ENCODE assay signal across 13 mouse cellular contexts in the genomic region with DNA sequence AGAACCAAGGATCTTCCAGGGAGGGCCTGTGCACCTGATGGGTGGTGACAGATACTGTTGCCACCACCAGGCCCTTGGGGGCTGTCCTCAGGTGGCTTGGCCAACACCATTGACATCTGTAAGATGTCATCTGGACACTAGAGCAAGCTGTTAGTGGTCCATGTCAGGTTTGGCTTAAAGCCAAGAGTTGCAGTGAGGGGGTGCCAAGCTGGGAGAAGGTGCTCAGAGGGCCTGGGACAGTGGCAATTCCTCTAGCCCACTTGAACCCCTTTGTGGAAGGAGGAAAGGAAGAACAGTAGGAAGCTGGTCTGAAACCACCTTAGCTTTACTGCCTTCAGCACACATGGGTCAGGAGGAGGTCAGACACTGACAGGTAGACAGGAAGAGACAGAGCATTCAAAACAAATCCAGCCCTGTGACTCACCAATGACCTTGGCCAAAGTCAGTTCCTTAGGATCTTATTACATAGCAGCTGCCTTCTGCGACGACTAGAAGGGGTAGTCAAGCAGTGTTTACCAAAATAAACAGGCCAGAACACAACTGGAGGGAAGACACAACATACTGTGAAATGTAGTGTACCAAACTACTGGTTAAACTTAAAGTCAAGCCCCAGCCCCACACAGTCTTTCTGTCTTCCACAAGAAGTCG. TPM values are rescaled to one million over a fixed set of nuclear protein-coding genes. Genes with fewer than 3 reads are reported as not detected.
DNase-seq lines count a peak whose midpoint lies in the region; ATAC-seq and TF ChIP-seq lines count a peak whose summit lies in the region.
"Had no signal": no experiment of that assay in that cellular context is flagged by ENCODE, and none has a peak within 500 bp of the region (broad histone marks: within the 10 kb centered on the region; RNA-seq: fewer than 3 reads in every experiment).

No protein-coding gene starts in this region.

- WGBS in intestine, postnatal 0 days = 57% methylated on average over 3 of the region's 3 CpGs
- WGBS in intestine, embryonic 15.5 days = 61% methylated on average over 3 of the region's 3 CpGs
- 73% methylated on average over 3 of the region's 3 CpGs for WGBS in hindbrain, postnatal 0 days

- CTCF ChIA-PET in Patski (lab: Charles Lee) = interaction anchor here (1.0 to 9.4 kb wide), 3 partner anchors 13 to 85 kb away, joined by 3 to 66 read pairs (median 5); partner anchors contain the start of gene Dusp2

- in situ Hi-C loops in Patski (cut with MboI; ENCODE audit: low pct_unique_long_range_greater_than_20kb) = loop anchor here (5.0 kb wide), 1 partner anchor 90 kb away; no protein-coding TSS in a partner anchor

- H3K4me3 ChIP-seq in intestine, postnatal 0 days (ENCODE audit: low read depth, low read length) = no peak overlapping the region
- no peak overlapping the region for H3K4me3 ChIP-seq in intestine, embryonic 15.5 days (replicated peaks)
- H3K4me3 ChIP-seq in hindbrain, postnatal 0 days (ENCODE audit: low read length) = no peak overlapping the region
- H3K4me3 ChIP-seq: embryonic facial prominence, embryonic 12.5 days; left cerebral cortex, adult 2 months; megakaryocyte, embryonic 14.5 days had no signal

- DNase-seq in Patski (ENCODE audit: low read depth, low spot score) = no peak
- DNase-seq in gastrocnemius, adult 8-10 months (ENCODE audit: low spot score in 2 of 2) = peak; percentile 29 to 38
- DNase-seq in kidney, postnatal 10 days = peak; percentile 36
- DNase-seq in frontal cortex, adult 2 months (ENCODE audit: extremely low spot score in 1 of 2, low spot score in 1 of 2) = no peak
- no peak for DNase-seq in hindbrain, postnatal 0 days (ENCODE audit: low spot score)
- DNase-seq: cerebellum, adult 8-10 months had no signal

- TF ChIP-seq CTCF in intestine, postnatal 0 days (IDR thresholded peaks at IDR 0.05; ENCODE audit: low read depth) = no peak
- no peak for TF ChIP-seq CTCF in Patski (IDR thresholded peaks at IDR 0.05)
- no peak for TF ChIP-seq CTCF in hindbrain, postnatal 0 days (IDR thresholded peaks at IDR 0.05; ENCODE audit: low read depth)

- H3K4me1 ChIP-seq in intestine, postnatal 0 days (replicated peaks; ENCODE audit: control insufficient read depth, insufficient read depth, low read length) = peaks cover 5% of the 10 kb centered on the region
- H3K4me1 ChIP-seq in intestine, embryonic 15.5 days (replicated peaks) = peaks cover 13% of the 10 kb centered on the region; the same call in 1 of the 2 replicates
- H3K4me1 ChIP-seq in hindbrain, postnatal 0 days (ENCODE audit: insufficient read depth, low read length) = peaks cover 7% of the 10 kb centered on the region

- ATAC-seq in intestine, postnatal 0 days = no peak
- ATAC-seq in intestine, embryonic 15.5 days = no peak
- peak; percentile 18 for ATAC-seq in Patski
- no peak for ATAC-seq in megakaryocyte progenitor cell, adult 5-6 weeks (replicated peaks; ENCODE audit: poor library complexity)
- no peak for ATAC-seq in hindbrain, postnatal 0 days
- ATAC-seq: hindbrain, embryonic 16.5 days had no signal

- POLR2A ChIA-PET in Patski (lab: Charles Lee) = interaction anchor here (0.6 to 1.3 kb wide), 2 partner anchors 8 to 94 kb away, joined by 3 read pairs; no protein-coding TSS in a partner anchor

- no peaks in the 10 kb centered on the region for H3K9me3 ChIP-seq in intestine, postnatal 0 days (ENCODE audit: control insufficient read depth)
- no peaks in the 10 kb centered on the region for H3K9me3 ChIP-seq in intestine, embryonic 15.5 days
- H3K9me3 ChIP-seq in hindbrain, postnatal 0 days (ENCODE audit: low read length) = no peaks in the 10 kb centered on the region
- H3K9me3 ChIP-seq: embryonic facial prominence, embryonic 12.5 days; megakaryocyte, embryonic 14.5 days had no signal

- H3K27ac ChIP-seq in intestine, postnatal 0 days (ENCODE audit: low read depth, low read length) = peak overlapping the region; percentile 29; the same call in 1 of the 2 replicates
- H3K27ac ChIP-seq in intestine, embryonic 15.5 days = no peak overlapping the region
- no peak overlapping the region for H3K27ac ChIP-seq in hindbrain, postnatal 0 days
- H3K27ac ChIP-seq: embryonic facial prominence, embryonic 12.5 days; left cerebral cortex, adult 2 months had no signal

- H3K36me3 ChIP-seq in intestine, postnatal 0 days (ENCODE audit: control insufficient read depth, insufficient read depth) = peaks cover 22% of the 10 kb centered on the region; the same call in 1 of the 2 replicates
- no peaks in the 10 kb centered on the region; the same call in 1 of the 2 replicates for H3K36me3 ChIP-seq in intestine, embryonic 15.5 days
- H3K36me3 ChIP-seq in hindbrain, postnatal 0 days (ENCODE audit: insufficient read depth, low read length) = peaks cover 13% of the 10 kb centered on the region

- no peaks in the 10 kb centered on the region for H3K27me3 ChIP-seq in intestine, postnatal 0 days (replicated peaks; ENCODE audit: control insufficient read depth, insufficient read depth, low read length)
- H3K27me3 ChIP-seq in intestine, embryonic 15.5 days (replicated peaks) = no peaks in the 10 kb centered on the region
- H3K27me3 ChIP-seq in Patski = no peaks in the 10 kb centered on the region
- H3K27me3 ChIP-seq in hindbrain, postnatal 0 days (ENCODE audit: insufficient read depth, low read length) = no peaks in the 10 kb centered on the region
- H3K27me3 ChIP-seq: embryonic facial prominence, embryonic 12.5 days; megakaryocyte, embryonic 14.5 days had no signal

- H3K4me2 ChIP-seq in intestine, postnatal 0 days (replicated peaks; ENCODE audit: low read depth) = no peak overlapping the region
- no peak overlapping the region for H3K4me2 ChIP-seq in intestine, embryonic 15.5 days (replicated peaks)
- H3K4me2 ChIP-seq in hindbrain, postnatal 0 days (ENCODE audit: low read depth, low read length) = no peak overlapping the region
- H3K4me2 ChIP-seq: embryonic facial prominence, embryonic 12.5 days had no signal

- H3K9ac ChIP-seq in intestine, postnatal 0 days (ENCODE audit: low read depth, low read length) = no peak overlapping the region
- no peak overlapping the region for H3K9ac ChIP-seq in intestine, embryonic 15.5 days
- no peak overlapping the region for H3K9ac ChIP-seq in hindbrain, postnatal 0 days (replicated peaks; ENCODE audit: low read length)
- H3K9ac ChIP-seq: embryonic facial prominence, embryonic 12.5 days had no signal

RNA-seq across cellular contexts. Expression of gene Tmem127, which starts 4.3 kb away (rescaled TPM):
- polyA plus RNA-seq in intestine, postnatal 0 days (2015; fragmentation: Nextera tagmentation; extraction: Ambion mirVana) = 32.8 and 35.6 TPM in 2 replicates
- 28.3 and 28.5 TPM in 2 replicates for polyA plus RNA-seq in intestine, embryonic 15.5 days (2015; fragmentation: Nextera tagmentation; extraction: Ambion mirVana)
- 81.1 TPM for polyA plus RNA-seq in Patski (2021)
- total RNA-seq in gastrocnemius, adult 8-10 months (2022) = 10 to 100 TPM; 21.1 to 27.7 (median 25.2) TPM
- 58.6 and 66.5 TPM in 2 replicates for polyA plus RNA-seq in frontal cortex, adult 2 months (2012; rRNA removed)
- total RNA-seq in megakaryocyte progenitor cell, adult 5-6 weeks (2015) = 8.8 and 14.8 TPM in 2 replicates
- 27.0 and 28.1 TPM in 2 replicates for total RNA-seq in megakaryocyte progenitor cell, adult 5-6 weeks (2017)
- total RNA-seq in hindbrain, postnatal 0 days (2014; rRNA removed) = 169 TPM in 2 replicates
- 72.1 and 76.1 TPM in 2 replicates for polyA plus RNA-seq in hindbrain, postnatal 0 days (2015; fragmentation: Nextera tagmentation; extraction: Ambion mirVana)

RNA-seq across cellular contexts. Expression of gene Ciao1, which starts 4.4 kb away (rescaled TPM):
- polyA plus RNA-seq in intestine, postnatal 0 days (2015; fragmentation: Nextera tagmentation; extraction: Ambion mirVana) = 38.3 and 39.3 TPM in 2 replicates
- 60.2 and 60.9 TPM in 2 replicates for polyA plus RNA-seq in intestine, embryonic 15.5 days (2015; fragmentation: Nextera tagmentation; extraction: Ambion mirVana)
- polyA plus RNA-seq in Patski (2021) = 70.5 TPM
- total RNA-seq in gastrocnemius, adult 8-10 months (2022) = 10 to 100 TPM; 48.9 to 57.8 (median 54.9) TPM
- polyA plus RNA-seq in frontal cortex, adult 2 months (2012; rRNA removed) = 74.1 and 75.3 TPM in 2 replicates
- total RNA-seq in megakaryocyte progenitor cell, adult 5-6 weeks (2015) = 29.8 and 36.6 TPM in 2 replicates
- total RNA-seq in megakaryocyte progenitor cell, adult 5-6 weeks (2017) = 21.8 and 30.3 TPM in 2 replicates
- 53.0 and 56.1 TPM in 2 replicates for total RNA-seq in hindbrain, postnatal 0 days (2014; rRNA removed)
- 30.0 and 35.3 TPM in 2 replicates for polyA plus RNA-seq in hindbrain, postnatal 0 days (2015; fragmentation: Nextera tagmentation; extraction: Ambion mirVana)

RNA-seq across cellular contexts. Expression of gene Stard7, which starts 18.0 kb away (rescaled TPM):
- polyA plus RNA-seq in intestine, postnatal 0 days (2015; fragmentation: Nextera tagmentation; extraction: Ambion mirVana) = 51.7 and 53.7 TPM in 2 replicates
- polyA plus RNA-seq in intestine, embryonic 15.5 days (2015; fragmentation: Nextera tagmentation; extraction: Ambion mirVana) = 89.1 and 89.5 TPM in 2 replicates
- polyA plus RNA-seq in Patski (2021) = 85.1 TPM
- total RNA-seq in gastrocnemius, adult 8-10 months (2022) = 100 to 1,000 TPM; 108 to 119 (median 116) TPM
- 89.9 and 98.4 TPM in 2 replicates for polyA plus RNA-seq in frontal cortex, adult 2 months (2012; rRNA removed)
- total RNA-seq in megakaryocyte progenitor cell, adult 5-6 weeks (2015) = 69.5 and 79.9 TPM in 2 replicates
- 134 and 138 TPM in 2 replicates for total RNA-seq in megakaryocyte progenitor cell, adult 5-6 weeks (2017)
- total RNA-seq in hindbrain, postnatal 0 days (2014; rRNA removed) = 142 and 146 TPM in 2 replicates
- 92.3 and 94.3 TPM in 2 replicates for polyA plus RNA-seq in hindbrain, postnatal 0 days (2015; fragmentation: Nextera tagmentation; extraction: Ambion mirVana)

RNA-seq across cellular contexts. Expression of gene Snrnp200, which starts 43.8 kb away (rescaled TPM):
- 14.2 and 15.4 TPM in 2 replicates for polyA plus RNA-seq in intestine, postnatal 0 days (2015; fragmentation: Nextera tagmentation; extraction: Ambion mirVana)
- 42.2 and 45.2 TPM in 2 replicates for polyA plus RNA-seq in intestine, embryonic 15.5 days (2015; fragmentation: Nextera tagmentation; extraction: Ambion mirVana)
- 108 TPM for polyA plus RNA-seq in Patski (2021)
- total RNA-seq in gastrocnemius, adult 8-10 months (2022) = 10 to 100 TPM; 48.9 to 54.3 (median 50.6) TPM
- 60.4 and 65.7 TPM in 2 replicates for polyA plus RNA-seq in frontal cortex, adult 2 months (2012; rRNA removed)
- 57.5 and 62.1 TPM in 2 replicates for total RNA-seq in megakaryocyte progenitor cell, adult 5-6 weeks (2015)
- total RNA-seq in megakaryocyte progenitor cell, adult 5-6 weeks (2017) = 146 and 186 TPM in 2 replicates
- 99.2 and 102 TPM in 2 replicates for total RNA-seq in hindbrain, postnatal 0 days (2014; rRNA removed)
- 29.6 and 31.7 TPM in 2 replicates for polyA plus RNA-seq in hindbrain, postnatal 0 days (2015; fragmentation: Nextera tagmentation; extraction: Ambion mirVana)

RNA-seq across cellular contexts. Expression of gene 1810024B03Rik, which starts 43.9 kb away (rescaled TPM):
- 1.3 and 1.5 TPM in 2 replicates for polyA plus RNA-seq in intestine, postnatal 0 days (2015; fragmentation: Nextera tagmentation; extraction: Ambion mirVana)
- polyA plus RNA-seq in intestine, embryonic 15.5 days (2015; fragmentation: Nextera tagmentation; extraction: Ambion mirVana) = 1.8 and 2.0 TPM in 2 replicates
- polyA plus RNA-seq in Patski (2021) = 0.76 TPM
- total RNA-seq in gastrocnemius, adult 8-10 months (2022) = under 1 TPM; 0.36 to 0.90 (median 0.51) TPM
- polyA plus RNA-seq in frontal cortex, adult 2 months (2012; rRNA removed) = 1.2 and 1.6 TPM in 2 replicates
- 1.9 and 3.6 TPM in 2 replicates for total RNA-seq in megakaryocyte progenitor cell, adult 5-6 weeks (2015)
- 2.4 and 3.3 TPM in 2 replicates for total RNA-seq in megakaryocyte progenitor cell, adult 5-6 weeks (2017)
- total RNA-seq in hindbrain, postnatal 0 days (2014; rRNA removed) = 0.11 and 0.26 TPM in 2 replicates
- 1.6 and 1.7 TPM in 2 replicates for polyA plus RNA-seq in hindbrain, postnatal 0 days (2015; fragmentation: Nextera tagmentation; extraction: Ambion mirVana)

Comparison
In these comparisons a context has a peak if more than half of its experiments do, and no peak if none do; other contexts are left out.
1. DNase-seq: peak in gastrocnemius, adult 8-10 months (2 of 2) and kidney, postnatal 10 days (single experiment); none in Patski (single experiment), frontal cortex, adult 2 months (0 of 2) and hindbrain, postnatal 0 days (single experiment).